Mouse (Mus musculus): Measurements from ENCODE around the gene Vps72. TPM values are rescaled to one million over a fixed set of nuclear protein-coding genes. Genes with fewer than 3 reads are reported as not detected.

Gene Vps72
- total RNA-seq, 2 experiments from 2014 or later: 56.1 to 63.3 TPM

- DNase-seq: no peak
These were observed 54.0 kb downstream of the Vps72 start for GRCm38 (mm10) chr3:95164840-95165239.

GRCm38 (mm10) chr3:95169996-95170395 lies 59.2 kb downstream of the Vps72 start:
- no peak for DNase-seq

GRCm38 (mm10) chr3:95171105-95171504 lies 60.3 kb downstream of the Vps72 start:
- no peak for DNase-seq

Small RNA genes lying within 50 kb of the gene (microRNA-seq; reads per million reads assigned to microRNA genes)
- not detected for gene Mir8099-1

Other genes with a start within 250 kb of the Vps72 start
- gene Psmb4, start 224.1 kb upstream of the Vps72 start, total RNA-seq (2021): 100 to 1,000 TPM; 338 to 350 TPM
- 10 to 100 TPM; 40.5 to 81.7 TPM for gene Selenbp1, start 178.0 kb upstream of the Vps72 start, total RNA-seq (2021)
- 10 to 100 TPM; 24.0 to 24.6 TPM for gene Rfx5, start 156.9 kb upstream of the Vps72 start, total RNA-seq (2021)
- gene Pi4kb, start 136.3 kb upstream of the Vps72 start, total RNA-seq (2021): 10 to 100 TPM; 61.8 to 62.9 TPM
- gene Zfp687, start 95.6 kb upstream of the Vps72 start, total RNA-seq (2021): 10 to 100 TPM; 23.1 to 37.7 TPM
- gene Psmd4, start 68.4 kb upstream of the Vps72 start, total RNA-seq (2021): 100 to 1,000 TPM; 284 to 331 TPM
- gene Pip5k1a, start 4.1 kb upstream of the Vps72 start, total RNA-seq (2021): 10 to 100 TPM; 41.8 to 58.9 TPM
- 1 to 10 TPM in 1 of 2 experiments, under 1 TPM in 1; 0.66 to 1.4 TPM for gene Tmod4, start 13.5 kb downstream of the Vps72 start, total RNA-seq (2021)
- 10 to 100 TPM; 33.8 to 35.4 TPM for gene Scnm1, start 23.0 kb downstream of the Vps72 start, total RNA-seq (2021)
- 1 to 10 TPM; 8.3 to 9.7 TPM for gene Lysmd1, start 23.1 kb downstream of the Vps72 start, total RNA-seq (2021)
- gene Tnfaip8l2, start 31.3 kb downstream of the Vps72 start, total RNA-seq (2021): 1 to 10 TPM; 1.8 to 2.1 TPM
- gene Sema6c, start 49.4 kb downstream of the Vps72 start, total RNA-seq (2021): 1 to 10 TPM; 2.3 to 3.7 TPM
- 10 to 100 TPM; 21.3 to 22.6 TPM for gene Gabpb2, start 106.9 kb downstream of the Vps72 start, total RNA-seq (2021)
- 10 to 100 TPM; 86.9 to 94.8 TPM for gene Cdc42se1, start 117.7 kb downstream of the Vps72 start, total RNA-seq (2021)
- 10 to 100 TPM in 1 of 2 experiments, 1 to 10 TPM in 1; 6.9 to 10.9 TPM for gene Mllt11, start 121.1 kb downstream of the Vps72 start, total RNA-seq (2021)
- under 1 TPM; 0.17 to 0.26 TPM for gene Gm128, start 130.6 kb downstream of the Vps72 start, total RNA-seq (2021)
- under 1 TPM in 1 of 2 experiments, not detected in 1; 0.89 TPM for gene Bnipl, start 140.2 kb downstream of the Vps72 start, total RNA-seq (2021)
- gene Mindy1, start 170.3 kb downstream of the Vps72 start, total RNA-seq (2021): 100 to 1,000 TPM; 120 to 147 TPM
- gene Prune1, start 171.1 kb downstream of the Vps72 start, total RNA-seq (2021): 10 to 100 TPM; 25.1 to 33.3 TPM
- gene Anxa9, start 196.2 kb downstream of the Vps72 start, total RNA-seq (2021): 1 to 10 TPM; 1.1 to 3.3 TPM
- gene Cers2, start 203.8 kb downstream of the Vps72 start, total RNA-seq (2021): 100 to 1,000 TPM; 239 to 254 TPM
- 10 to 100 TPM; 25.9 to 29.7 TPM for gene Setdb1, start 246.2 kb downstream of the Vps72 start, total RNA-seq (2021)